Comparison of ENCODE assay signal across 8 mouse cellular contexts in genomic region chr8:11007581-11008378, GRCm38 (mm10). TPM values are rescaled to one million over a fixed set of nuclear protein-coding genes. Genes with fewer than 3 reads are reported as not detected.
A peak's percentile ranks its signal among the peaks of the same experiment; 100 is the strongest.
DNase-seq lines count a peak whose midpoint lies in the region; ATAC-seq and TF ChIP-seq lines count a peak whose summit lies in the region.

No protein-coding gene starts in this region.

- TF ChIP-seq CTCF in bone marrow macrophage, adult 2 months (IDR thresholded peaks at IDR 0.05; ENCODE audit: low read depth, low read length), result no peak
- TF ChIP-seq CTCF in heart, postnatal 0 days (IDR thresholded peaks at IDR 0.05; ENCODE audit: low read depth), result no peak

- ATAC-seq in erythroblast, adult 5-6 weeks (replicated peaks; ENCODE audit: low FRiP score, poor library complexity, severe bottlenecking), result peak; percentile 34
- ATAC-seq in heart, postnatal 0 days (ENCODE audit: insufficient read depth, low read depth), result no peak
- ATAC-seq in megakaryocyte progenitor cell, adult 5-6 weeks (replicated peaks; ENCODE audit: poor library complexity), result no peak

- peak overlapping the region; percentile 96 for H3K9ac ChIP-seq in heart, postnatal 0 days (replicated peaks; ENCODE audit: low read depth, low read length)

- H3K4me2 ChIP-seq in heart, postnatal 0 days (ENCODE audit: low read depth, low read length), result peak overlapping the region; percentile 85

- H3K4me3 ChIP-seq in bone marrow macrophage, adult 2 months (ENCODE audit: insufficient read depth, low read length), result peak overlapping the region; percentile 68
- H3K4me3 ChIP-seq in heart, postnatal 0 days (ENCODE audit: low read depth, low read length), result peak overlapping the region; percentile 88

- under 1% methylated on average over 87 of the region's 88 CpGs for WGBS in heart, postnatal 0 days

- peaks cover 13% of the 10 kb centered on the region for H3K36me3 ChIP-seq in heart, postnatal 0 days (replicated peaks; ENCODE audit: control insufficient read depth, insufficient read depth, low read length)

- TF ChIP-seq POLR2A in bone marrow macrophage, adult 2 months (IDR thresholded peaks at IDR 0.05; ENCODE audit: borderline replicate concordance, low read depth, low read length), result no peak

- peak; percentile 77 for DNase-seq in MN1 (ENCODE audit: low spot score)
- peak; percentile 25 for DNase-seq in heart, postnatal 0 days (ENCODE audit: low spot score)
- peak; percentile 53 to 68 for DNase-seq in kidney, postnatal 36 days
- DNase-seq in lung, postnatal 14 days, result peak; percentile 52
- peak; percentile 60 for DNase-seq in right cerebral cortex, postnatal 4 days

- H3K9me3 ChIP-seq in heart, postnatal 0 days (replicated peaks; ENCODE audit: control insufficient read depth, low read length), result no peaks in the 10 kb centered on the region

- H3K4me1 ChIP-seq in bone marrow macrophage, adult 2 months (ENCODE audit: control insufficient read depth, insufficient read depth, low read length), result peaks cover 15% of the 10 kb centered on the region
- H3K4me1 ChIP-seq in heart, postnatal 0 days (ENCODE audit: control insufficient read depth, insufficient read depth), result peaks cover 36% of the 10 kb centered on the region; the same call in 1 of the 2 replicates

- H3K27ac ChIP-seq in bone marrow macrophage, adult 2 months (ENCODE audit: insufficient read depth, low read depth, low read length), result no peak overlapping the region
- peak overlapping the region; percentile 100 for H3K27ac ChIP-seq in heart, postnatal 0 days (ENCODE audit: low read depth)

- peaks cover 5% of the 10 kb centered on the region; the same call in 1 of the 2 replicates for H3K27me3 ChIP-seq in heart, postnatal 0 days (ENCODE audit: control insufficient read depth, insufficient read depth, low read length)

- no peak for TF ChIP-seq EP300 in heart, postnatal 0 days (IDR thresholded peaks at IDR 0.05; ENCODE audit: low read depth)

RNA-seq across cellular contexts. Expression of gene Irs2, which starts 0.5 kb away (rescaled TPM):
- 5.0 and 5.2 TPM in 2 replicates for polyA plus RNA-seq in bone marrow macrophage, adult 2 months (2012; ENCODE audit: insufficient read depth, insufficient read length, missing spikeins)
- total RNA-seq in erythroblast, adult 5-6 weeks (2015; ENCODE audit: low replicate concordance), result 12.1 and 15.2 TPM in 2 replicates
- total RNA-seq in erythroblast, adult 5-6 weeks (2017; ENCODE audit: low replicate concordance), result 10.6 and 13.5 TPM in 2 replicates
- total RNA-seq in heart, postnatal 0 days (2014; rRNA removed; ENCODE audit: low replicate concordance), result 39.3 and 53.4 TPM in 2 replicates
- polyA plus RNA-seq in heart, postnatal 0 days (2015; fragmentation: Nextera tagmentation; extraction: Ambion mirVana), result 1.6 and 2.0 TPM in 2 replicates
- 4.6 and 6.0 TPM in 2 replicates for total RNA-seq in megakaryocyte progenitor cell, adult 5-6 weeks (2015)
- 2.7 and 4.9 TPM in 2 replicates for total RNA-seq in megakaryocyte progenitor cell, adult 5-6 weeks (2017)

Comparison
In these comparisons a context has a peak if more than half of its experiments do, and no peak if none do; other contexts are left out.
1. DNase-seq: peak in every context shown above with its lines; median percentile 77 in MN1; 60 in kidney, postnatal 36 days; 60 in right cerebral cortex, postnatal 4 days; 52 in lung, postnatal 14 days; 25 in heart, postnatal 0 days.